Mouse (Mus musculus) limb, embryonic 14.5 days (tissue): ENCODE data around the gene 0610037L13Rik. TPM values are rescaled to one million over a fixed set of nuclear protein-coding genes. Genes with fewer than 3 reads are reported as not detected.
A peak's percentile ranks its signal among the peaks of the same experiment; 100 is the strongest.

ENCODE experiments used
- ATAC-seq: fragments of 200-750 bp; cut with Nextera tagmentation; 2 replicates; pipeline ENCODE4 v1.8.0; 2017; ENCODE audit warnings: low read depth, moderate number of reproducible peaks, moderate TSS enrichment; ENCODE audit not compliant: low FRiP score
- DNase-seq: peaks from one replicate; pipeline ENCODE4 v3.0.0-alpha.2; 2015; ENCODE audit warnings: low spot score
- H3K27ac ChIP-seq: fragments of 300-500 bp; sonication (generic); replicated peaks from 2 replicates; pipeline ENCODE4 v1.5.1; 2014; ENCODE audit warnings: low read depth, mild to moderate bottlenecking, low read length, moderate library complexity, mixed read lengths
- H3K27me3 ChIP-seq: fragments of 300-500 bp; sonication (generic); 2 replicates; pipeline ENCODE4 v1.6.1; 2014; ENCODE audit warnings: low read length, mixed read lengths; ENCODE audit not compliant: control insufficient read depth, insufficient read depth
- H3K36me3 ChIP-seq: fragments of 300-500 bp; sonication (generic); 2 replicates; pipeline ENCODE4 v1.6.1; 2014; ENCODE audit warnings: mild to moderate bottlenecking, low read length, moderate library complexity, mixed read lengths; ENCODE audit not compliant: control insufficient read depth, insufficient read depth
- H3K4me1 ChIP-seq: fragments of 300-500 bp; sonication (generic); 2 replicates; pipeline ENCODE4 v1.6.1; 2014; ENCODE audit warnings: antibody characterized with exemption, low read length, mixed read lengths; ENCODE audit not compliant: control insufficient read depth, insufficient read depth
- H3K4me2 ChIP-seq: fragments of 300-500 bp; sonication (generic); replicated peaks from 2 replicates; pipeline ENCODE4 v1.6.1; 2014; ENCODE audit warnings: low read depth, mild to moderate bottlenecking, low read length, moderate library complexity; ENCODE audit not compliant: severe bottlenecking
- H3K4me3 ChIP-seq: fragments of 300-500 bp; sonication (generic); replicated peaks from 2 replicates; pipeline ENCODE4 v1.5.1; 2014; ENCODE audit warnings: low read length
- H3K9ac ChIP-seq: fragments of 300-500 bp; sonication (generic); 2 replicates; pipeline ENCODE4 v1.6.1; 2014; ENCODE audit warnings: mild to moderate bottlenecking, low read depth, low read length, moderate library complexity; ENCODE audit not compliant: severe bottlenecking
- H3K9me3 ChIP-seq: fragments of 300-500 bp; sonication (generic); 2 replicates; pipeline ENCODE4 v1.6.1; 2016; ENCODE audit warnings: low read length; ENCODE audit not compliant: control insufficient read depth
- POLR2A ChIP-seq: fragments of 200-500 bp; IDR thresholded peaks from 2 replicates; pipeline ENCODE4 v1.8.0; 2012; ENCODE audit warnings: inconsistent platforms, mild to moderate bottlenecking, moderate library complexity, borderline replicate concordance; ENCODE audit not compliant: insufficient read depth, insufficient read length; ENCODE audit errors: extremely low read depth
- WGBS: fragments of 180-500 bp; shearing (Covaris S2); extraction: QIAGEN DNeasy Blood & Tissue Kit; methylation state at CpG from one replicate; pipeline ENCODE4 v1.1.7; 2014; 5-methylcytosine and 5-hydroxymethylcytosine counted together
- polyA plus RNA-seq, 2 experiments: library from polyadenylated mRNA; depleted of rRNA in 1 of 2; stranded (reverse) in 1 of 2; unstranded in 1 of 2; fragments of >200 nt; fragmentation: Nextera tagmentation in 1 of 2; extraction: Ambion mirVana in 1 of 2; gene quantifications; 2 replicates each; pipeline versions ENCODE4 v1.2.1 to v1.2.3; 2012 to 2014

The 0610037L13Rik gene
- polyA plus RNA-seq, 2 experiments = 159 to 189 TPM

DNA sequence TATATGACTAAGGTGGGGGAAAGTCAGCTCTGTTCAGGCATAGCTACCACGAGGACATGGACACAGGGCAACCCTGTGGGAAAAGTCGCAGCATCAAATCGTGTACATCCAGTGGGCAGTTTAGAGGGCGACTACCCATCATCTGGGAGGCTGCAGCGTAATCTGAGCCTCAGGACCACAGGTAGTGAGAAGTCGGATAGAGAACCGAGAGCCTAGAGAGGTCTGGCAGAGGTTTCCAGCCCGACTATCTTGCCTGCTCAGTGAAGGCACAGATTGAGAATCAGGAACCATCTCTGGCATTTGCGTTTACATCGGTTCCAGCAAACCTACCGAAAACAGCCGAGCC, 255 bp upstream of the 0610037L13Rik start:
- Histone ChIP-seq H3K9me3 (no peaks in the 10 kb centered on the region), H3K27ac (peak overlapping the region; percentile 86; the same call in 1 of the 2 replicates), H3K36me3 (peaks cover 53% of the 10 kb centered on the region), H3K4me2 (peak overlapping the region; percentile 81), H3K9ac (peak overlapping the region; percentile 63), H3K27me3 (no peaks in the 10 kb centered on the region), H3K4me3 (peak overlapping the region; percentile 59), H3K4me1 (no peaks in the 10 kb centered on the region; the same call in 1 of the 2 replicates)
- no peak for DNase-seq
- WGBS = under 1% methylated on average over 12 of the region's 12 CpGs
- TF ChIP-seq POLR2A = 0 out of 2 replicates have a peak, but pooled peaks have one; percentile 43
- ATAC-seq = peak; percentile 16; the same call in 1 of the 2 replicates

- no peak for ATAC-seq
- Histone ChIP-seq H3K27me3 (no peaks in the 10 kb centered on the region), H3K4me1 (no peaks in the 10 kb centered on the region; the same call in 1 of the 2 replicates), H3K4me2 (no peak overlapping the region), H3K4me3 (no peak overlapping the region), H3K9ac (no peak overlapping the region), H3K36me3 (peaks cover 52% of the 10 kb centered on the region), H3K27ac (no peak overlapping the region), H3K9me3 (no peaks in the 10 kb centered on the region)
- DNase-seq = peak; percentile 59
- 84% methylated on average over 2 of the region's 2 CpGs for WGBS
- no peak for TF ChIP-seq POLR2A
Observed at GRCm38 (mm10) chr4:107892663-107893062, 3.0 kb downstream of the 0610037L13Rik start.

- Histone ChIP-seq H3K36me3 (peaks cover 54% of the 10 kb centered on the region), H3K9me3 (no peaks in the 10 kb centered on the region), H3K4me2 (no peak overlapping the region), H3K9ac (no peak overlapping the region), H3K27me3 (no peaks in the 10 kb centered on the region), H3K27ac (no peak overlapping the region), H3K4me1 (no peaks in the 10 kb centered on the region), H3K4me3 (no peak overlapping the region)
- no peak for ATAC-seq
- DNase-seq = no peak
- WGBS = 91% methylated on average over 5 of the region's 5 CpGs
- no peak for TF ChIP-seq POLR2A
Observed at GRCm38 (mm10) chr4:107899211-107899927, 9.8 kb downstream of the 0610037L13Rik start.

GRCm38 (mm10) chr4:107900206-107900605, 10.6 kb downstream of the 0610037L13Rik start:
- Histone ChIP-seq H3K36me3 (peaks cover 60% of the 10 kb centered on the region), H3K27ac (no peak overlapping the region), H3K9me3 (no peaks in the 10 kb centered on the region), H3K9ac (no peak overlapping the region), H3K27me3 (no peaks in the 10 kb centered on the region), H3K4me3 (no peak overlapping the region), H3K4me2 (no peak overlapping the region), H3K4me1 (no peaks in the 10 kb centered on the region)
- WGBS = 93% methylated on average over 3 of the region's 3 CpGs
- ATAC-seq (no peak), DNase-seq (no peak)
- no peak for TF ChIP-seq POLR2A

- no peak for DNase-seq
- Histone ChIP-seq H3K27ac (no peak overlapping the region), H3K36me3 (peaks cover 49% of the 10 kb centered on the region), H3K4me1 (no peaks in the 10 kb centered on the region), H3K9me3 (no peaks in the 10 kb centered on the region), H3K9ac (no peak overlapping the region), H3K4me2 (no peak overlapping the region), H3K4me3 (no peak overlapping the region), H3K27me3 (no peaks in the 10 kb centered on the region)
- TF ChIP-seq POLR2A = no peak
- no peak for ATAC-seq
- 92% methylated on average over 10 of the region's 10 CpGs for WGBS
Observed at GRCm38 (mm10) chr4:107904252-107904651, 14.6 kb downstream of the 0610037L13Rik start.
